Mouse (Mus musculus) embryo, embryonic 11.5 days (tissue): ENCODE data around the gene Cers6.

Experiments used
- DNase-seq: peaks from one replicate; pipeline ENCODE4 v3.0.0-alpha.2; 2012; ENCODE audit warnings: low read depth, low spot score

The Cers6 gene

GRCm38 (mm10) chr2:68879071-68879651 is 17.9 kb downstream of the Cers6 start:
- DNase-seq: no peak

DNA sequence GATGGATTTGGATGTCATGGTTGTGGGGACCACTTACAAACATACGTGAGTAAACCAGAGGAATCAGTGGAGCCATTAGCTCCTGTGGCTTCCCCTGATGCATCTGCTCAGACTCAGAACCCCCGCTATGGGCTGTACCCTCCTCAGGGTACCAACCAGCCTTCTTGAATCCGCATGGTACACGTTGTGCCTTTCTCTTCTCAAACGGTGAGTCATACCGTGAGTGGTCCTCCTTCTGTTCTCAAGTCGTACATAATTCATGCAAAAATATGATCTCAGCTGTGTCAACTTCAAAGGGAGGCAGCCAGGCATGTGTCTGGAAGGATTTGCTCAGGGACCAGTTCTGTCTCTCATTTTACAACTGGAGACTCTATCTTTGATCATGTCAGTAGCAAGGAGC is 23.3 kb downstream of the Cers6 start:
- DNase-seq: no peak

DNA sequence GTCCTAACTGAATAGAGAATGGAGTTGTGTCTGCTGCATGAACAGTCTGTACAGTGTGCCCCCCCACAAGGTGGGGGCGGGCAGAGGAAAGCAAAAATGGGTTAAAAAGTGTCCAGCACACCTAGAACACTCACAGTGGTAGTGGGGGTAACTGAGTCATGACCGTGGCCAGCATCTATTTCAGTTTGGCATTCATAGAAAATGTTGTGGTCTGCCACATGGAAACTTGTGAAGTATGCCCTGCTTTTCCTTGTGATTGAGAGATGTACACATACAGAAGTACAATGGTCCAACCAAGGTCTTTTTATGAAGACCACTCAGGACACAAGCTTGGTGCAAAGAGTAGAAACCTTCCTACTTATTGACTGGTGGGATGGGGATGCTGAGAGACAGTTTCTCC is 24.0 kb downstream of the Cers6 start:
- no peak for DNase-seq

DNA sequence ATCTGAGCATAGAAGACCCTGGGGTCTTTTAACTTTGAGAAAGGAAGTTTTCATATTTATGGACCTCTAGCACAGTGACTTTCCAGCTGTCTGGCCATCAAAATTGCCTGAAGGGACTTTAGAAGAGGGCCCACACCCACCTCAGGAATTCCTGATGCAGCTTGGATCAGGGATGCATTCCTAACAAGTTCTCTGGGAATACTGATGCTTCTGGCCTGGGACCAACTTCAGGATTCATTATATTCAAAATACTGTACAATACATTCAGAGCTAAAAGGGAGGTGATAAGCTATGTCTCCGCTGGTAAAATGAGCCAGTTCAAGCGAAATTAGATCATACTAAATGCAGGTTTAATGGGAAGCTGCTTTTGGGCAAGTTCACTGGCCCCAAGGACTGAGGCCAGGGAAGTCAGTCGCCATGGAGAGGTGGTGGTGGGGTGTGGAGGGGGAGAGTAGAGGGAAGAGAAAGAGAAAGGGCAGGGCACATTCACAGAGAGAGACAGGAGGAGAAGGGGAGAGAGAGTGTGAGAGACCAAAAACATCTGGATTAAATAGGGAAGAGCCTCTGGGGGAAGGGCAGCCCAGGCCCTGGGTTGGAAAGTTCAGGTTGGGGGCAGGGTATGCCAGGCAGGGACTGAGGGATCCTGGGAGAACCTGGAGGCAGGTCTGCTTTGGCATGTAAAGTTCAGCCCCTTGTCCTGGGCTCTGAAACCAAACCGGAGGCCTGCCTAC is 24.7 kb downstream of the Cers6 start:
- DNase-seq: no peak

DNA sequence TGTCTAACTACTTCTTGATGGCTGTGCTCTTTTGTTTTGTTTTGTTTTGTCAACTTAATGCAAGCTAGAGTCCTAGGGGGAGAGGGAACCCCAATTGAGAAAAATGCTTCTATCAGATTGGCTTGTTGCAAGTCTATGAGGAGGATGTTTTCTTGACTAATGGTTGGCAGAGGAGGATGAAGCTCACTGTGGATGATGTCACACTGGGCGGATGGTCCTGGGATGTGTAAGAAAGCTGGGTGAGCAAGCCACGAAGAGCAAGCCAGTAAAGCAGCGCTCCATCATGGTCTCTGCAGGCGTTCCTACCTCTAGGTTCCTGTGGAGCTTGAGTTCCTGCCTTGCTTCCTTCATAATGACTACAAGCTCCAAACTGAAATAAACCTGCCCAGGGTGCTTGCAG is 25.4 kb downstream of the Cers6 start:
- DNase-seq: no peak

DNA sequence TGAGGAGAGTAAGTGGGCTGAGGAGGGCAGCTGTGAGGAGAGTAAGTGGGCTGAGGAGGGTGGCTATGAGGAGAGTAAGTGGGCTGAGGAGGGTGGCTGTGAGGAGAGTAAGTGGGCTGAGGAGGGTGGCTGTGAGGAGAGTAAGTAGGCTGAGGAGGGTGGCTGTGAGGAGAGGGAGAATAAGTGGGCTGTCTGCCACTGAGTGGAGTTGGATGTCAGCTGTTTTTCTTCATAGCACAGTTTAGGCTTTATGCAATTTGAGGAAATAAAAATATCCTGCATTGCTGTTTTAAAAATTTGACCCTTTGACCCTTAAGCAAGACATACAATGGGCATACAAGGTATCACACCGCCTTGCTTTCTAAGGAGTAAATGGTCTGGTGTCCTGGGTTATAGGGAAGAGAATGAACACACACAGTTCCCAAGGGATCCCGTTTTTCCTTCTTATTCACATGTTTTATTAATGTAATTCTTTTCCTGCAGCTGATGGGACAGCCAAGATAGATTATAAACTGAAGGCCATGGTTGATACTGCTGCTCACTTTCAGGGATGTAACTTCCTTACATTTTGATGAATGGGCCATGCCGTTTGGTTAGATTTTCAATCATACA is 27.0 kb downstream of the Cers6 start:
- DNase-seq: no peak

DNA sequence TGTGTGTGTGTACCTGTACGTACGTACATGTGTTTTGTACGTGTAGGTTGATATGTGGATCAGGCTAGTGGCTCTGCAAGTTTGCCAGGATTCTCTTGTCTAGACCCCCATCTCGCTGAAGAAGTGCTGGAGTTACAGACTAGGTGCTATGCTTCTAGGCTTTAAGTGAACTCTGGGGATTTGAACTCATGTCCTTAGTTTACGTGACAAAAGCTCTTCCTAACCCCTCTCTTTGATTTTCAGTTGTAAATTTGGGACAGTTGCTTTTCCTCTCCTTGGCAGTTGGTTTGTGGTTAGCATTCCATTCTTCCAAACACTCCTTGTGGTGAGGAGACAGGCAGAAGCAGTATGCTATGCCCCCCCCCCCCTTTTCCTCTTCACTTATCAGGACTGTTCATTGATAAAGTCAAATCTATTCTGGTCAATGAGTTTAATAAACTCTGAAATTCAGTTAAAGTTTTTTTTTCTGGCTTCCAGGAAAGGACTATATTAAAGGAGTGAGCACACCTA is 28.5 kb downstream of the Cers6 start:
- no peak for DNase-seq

DNA sequence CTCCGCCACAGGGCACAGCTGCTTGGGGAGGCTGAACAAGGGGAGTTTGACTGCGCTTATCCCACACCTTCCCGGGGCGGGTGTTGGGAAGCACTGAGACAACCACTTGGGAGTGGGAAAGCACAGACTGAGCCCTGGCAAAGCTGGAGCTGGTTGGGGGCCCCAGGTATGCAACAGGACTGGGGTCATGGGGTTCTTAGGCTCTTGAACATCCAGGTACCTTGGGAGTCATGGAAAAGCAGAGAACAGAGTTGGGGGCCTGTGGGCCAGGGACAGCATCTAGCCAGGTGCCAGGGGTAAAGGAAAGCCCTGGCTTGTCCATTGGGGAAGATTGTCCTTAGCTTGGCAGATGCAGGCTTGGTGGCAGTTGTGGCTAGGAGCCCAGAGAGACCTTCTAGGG is 31.2 kb downstream of the Cers6 start:
- no peak for DNase-seq

GRCm38 (mm10) chr2:68895044-68895764 is 34.0 kb downstream of the Cers6 start:
- DNase-seq: no peak

DNA sequence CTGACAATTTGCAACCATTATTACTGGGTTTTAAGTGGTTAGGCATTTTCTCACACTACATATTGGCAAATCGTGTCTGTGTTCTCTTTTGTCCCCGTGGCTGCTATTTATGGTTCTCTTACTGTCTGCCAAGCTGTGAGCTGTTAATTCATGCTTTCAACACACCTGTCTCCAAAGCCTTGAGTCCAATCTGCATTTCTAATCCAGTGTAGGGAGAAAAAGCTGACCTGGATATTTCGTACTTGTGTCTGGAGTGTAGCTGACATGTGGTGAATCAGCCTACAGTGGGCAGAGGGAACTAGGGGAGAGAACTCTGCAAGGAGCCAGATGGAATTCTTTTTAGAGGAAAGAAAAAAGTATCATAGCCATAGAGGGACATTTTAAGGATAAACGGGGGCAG is 35.0 kb downstream of the Cers6 start:
- DNase-seq: no peak

DNA sequence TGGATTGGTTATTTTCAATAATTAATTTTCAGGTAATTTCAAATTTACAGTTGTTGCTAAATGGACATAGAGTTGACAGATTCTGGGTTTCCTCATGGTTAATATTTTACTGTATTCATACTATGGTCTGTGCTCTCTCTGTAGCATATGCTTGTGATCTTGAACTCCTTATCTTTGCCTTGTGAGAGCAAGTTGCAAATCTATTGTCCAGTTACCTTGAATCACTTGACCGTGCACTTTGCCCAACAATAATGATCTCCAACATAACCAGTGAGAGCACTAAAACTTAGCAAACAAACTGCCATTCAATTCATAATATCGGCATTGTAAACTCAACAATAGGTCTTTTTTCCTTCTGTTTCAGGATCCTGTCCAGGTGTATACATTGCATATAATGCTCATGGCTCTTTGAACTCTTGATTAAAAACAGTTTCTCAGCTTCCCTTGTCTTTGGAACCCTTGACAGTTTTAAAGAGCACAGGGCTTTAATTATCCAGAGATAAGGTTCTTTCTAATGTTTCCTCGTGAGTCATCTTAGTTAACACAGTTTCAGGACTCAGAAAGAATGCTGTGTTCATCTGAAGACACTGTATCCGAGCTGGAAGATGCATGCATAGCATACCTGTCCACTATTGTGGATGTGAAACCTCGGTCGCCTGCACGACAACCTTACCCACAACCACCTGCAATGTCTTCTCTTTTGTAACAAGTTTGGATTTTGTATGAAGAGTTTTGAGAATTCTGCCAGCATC is 38.7 kb downstream of the Cers6 start:
- DNase-seq: no peak

GRCm38 (mm10) chr2:68900640-68901378 is 39.6 kb downstream of the Cers6 start:
- no peak for DNase-seq

- DNase-seq: no peak
These were observed 40.5 kb downstream of the Cers6 start for GRCm38 (mm10) chr2:68901708-68902107.

DNA sequence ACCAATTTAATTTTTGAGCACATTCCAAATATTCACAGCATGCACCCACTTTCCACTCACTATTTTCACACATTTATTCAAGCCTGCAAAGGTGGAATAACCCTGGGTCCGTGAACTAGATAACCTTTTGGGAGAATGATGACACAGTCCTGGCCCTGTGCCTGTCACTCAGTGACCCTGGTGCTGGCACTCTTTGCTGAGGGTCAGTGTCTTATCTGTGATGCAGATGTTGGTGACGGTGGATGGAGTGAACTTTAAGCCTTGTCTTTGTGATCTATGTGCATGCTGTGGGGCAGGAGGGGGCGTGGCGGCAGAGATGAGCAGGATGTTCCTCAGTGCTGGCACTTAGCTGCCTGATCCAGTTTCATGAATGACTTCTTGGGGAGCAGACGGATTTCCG is 41.3 kb downstream of the Cers6 start:
- no peak for DNase-seq

DNA sequence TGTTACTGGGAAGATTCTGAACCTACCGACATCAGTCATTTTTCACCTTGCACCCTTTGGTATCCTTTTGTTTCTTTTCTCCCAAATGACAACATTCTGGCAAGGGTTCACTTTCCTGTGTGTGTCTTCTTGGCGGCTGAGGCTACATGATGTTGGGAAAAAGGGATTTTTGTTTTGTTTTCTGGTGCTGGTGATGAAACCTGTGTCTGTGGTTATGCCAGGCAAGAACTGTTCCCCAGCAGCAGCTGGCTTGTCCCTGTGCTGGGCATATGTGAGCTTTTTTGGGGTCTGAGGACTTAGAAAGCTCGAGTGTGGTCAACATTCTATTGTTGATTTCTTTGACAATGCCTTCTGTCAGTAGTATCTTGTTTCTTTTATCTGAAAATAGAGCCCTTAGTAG is 45.7 kb downstream of the Cers6 start:
- no peak for DNase-seq

GRCm38 (mm10) chr2:68907721-68908463 is 46.7 kb downstream of the Cers6 start:
- DNase-seq: no peak

DNA sequence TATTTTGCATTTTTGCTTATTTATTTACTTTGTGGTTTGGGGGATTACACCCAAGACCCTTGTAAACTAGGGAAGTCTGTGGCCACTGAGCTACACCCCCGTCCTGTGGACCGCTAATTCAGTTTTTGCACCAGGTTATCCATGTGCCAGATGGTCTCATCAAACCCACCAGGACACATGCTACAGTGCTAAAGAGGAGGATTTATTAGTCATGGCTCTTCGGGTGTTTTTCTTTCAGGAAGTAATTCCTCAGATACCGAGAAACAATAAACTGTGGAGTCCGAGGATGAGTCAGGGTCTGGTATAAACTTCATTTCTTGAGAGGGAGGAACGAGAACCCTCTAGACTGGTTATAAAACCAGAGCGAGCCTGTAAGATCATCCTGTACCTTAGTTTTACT is 49.5 kb downstream of the Cers6 start:
- DNase-seq: no peak

- DNase-seq: no peak
These were observed 50.6 kb downstream of the Cers6 start for GRCm38 (mm10) chr2:68911587-68912483.

DNA sequence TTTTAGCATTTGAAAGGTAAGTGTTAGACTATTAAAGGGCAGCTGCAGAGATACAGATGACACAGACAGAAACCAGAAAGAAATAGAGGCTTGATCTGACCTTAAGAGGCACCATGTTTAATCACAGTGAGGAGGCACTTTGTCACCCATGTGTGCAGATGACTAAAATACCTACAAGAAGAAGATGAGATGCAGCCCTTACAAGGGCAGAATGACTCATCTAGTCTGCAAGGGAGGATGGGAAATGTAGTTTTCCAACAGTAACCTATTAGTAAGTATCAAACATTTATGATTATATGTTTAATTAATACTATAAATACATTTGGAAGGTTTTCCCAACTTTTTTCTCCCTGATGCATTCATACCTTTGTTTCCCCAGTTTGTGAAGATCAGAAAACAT is 54.5 kb downstream of the Cers6 start:
- no peak for DNase-seq
